Mouse (Mus musculus) macrophage (primary cell): ENCODE measurements around the gene Frk. TPM values are rescaled to one million over a fixed set of nuclear protein-coding genes. Genes with fewer than 3 reads are reported as not detected.
"Not testable (repeated sequence)": the region's sequence is repeated elsewhere in the genome, so short reads cannot be mapped to it uniquely, and the experiment has no call there.

Experiments used
- H3K27ac ChIP-seq: fragments of 350-480 bp; formaldehyde crosslinking; 2 replicates; pipeline ENCODE4 v1.9.0; 2021
- H3K36me3 ChIP-seq: fragments of 350-480 bp; formaldehyde crosslinking; 2 replicates; pipeline ENCODE4 v1.9.0; 2021; ENCODE audit errors: inconsistent target
- H3K4me3 ChIP-seq: fragments of 350-480 bp; formaldehyde crosslinking; 2 replicates; pipeline ENCODE4 v1.9.0; 2021; ENCODE audit errors: inconsistent target
- H3K79me2 ChIP-seq: fragments of 350-480 bp; formaldehyde crosslinking; 2 replicates; pipeline ENCODE4 v1.9.0; 2021; ENCODE audit errors: inconsistent target
- WGBS: methylation state at CpG from one replicate; pipeline ENCODE4 v1.1.7; 2026; ENCODE audit warnings: inconsistent platforms; ENCODE audit not compliant: missing documents; 5-methylcytosine and 5-hydroxymethylcytosine counted together
- polyA plus RNA-seq: library from polyadenylated mRNA; stranded (reverse); fragments of 250-400 nt; gene quantifications from 3 replicates; pipeline ENCODE4 v1.2.4, GENCODE M21; 2018; ENCODE audit warnings: inconsistent platforms
- total RNA-seq, 78 experiments: library from RNA; depleted of rRNA; stranded (reverse); fragments of 250-400 nt; gene quantifications; 1 replicate in 9 of 78; 2 replicates in 24 of 78; 3 replicates in 43 of 78; 4 replicates in 2 of 78; pipeline ENCODE4 v1.2.4; 2018; ENCODE audit warnings: inconsistent platforms in 56 of 78

Frk gene
- 1 to 10 TPM in 1 of 26 experiments, under 1 TPM in 10, not detected in 15; 0.19 to 1.7 (median 0.41) TPM for total RNA-seq (2018; cell fraction: chromatin; rRNA removed)
- total RNA-seq (2018; cell fraction: cytosol; rRNA removed) = under 1 TPM in 23 of 26 experiments, not detected in 3; 0.03 to 0.39 (median 0.11) TPM
- total RNA-seq (2018; cell fraction: nucleus; rRNA removed) = under 1 TPM in 15 of 26 experiments, not detected in 11; 0.11 to 0.92 (median 0.28) TPM
- polyA plus RNA-seq = 0.12 to 0.24 TPM (median 0.14 TPM) in 3 replicates

- Histone ChIP-seq H3K4me3 (peak within 1 kb of the TSS; percentile 3; the same call in 1 of the 2 replicates), H3K36me3 (no peaks in the 10 kb centered on the region), H3K27ac (no peak within 1 kb of the TSS), H3K79me2 (no peaks in the 10 kb centered on the region)
- 39% methylated on average over 11 of the region's 11 CpGs for WGBS
Measured at GRCm38 (mm10) chr10:34483297-34484013, at the start of gene Frk. Frk (plus strand) TSS chr10:34483399.

GRCm38 (mm10) chr10:34434191-34434590 is 49.0 kb upstream of the Frk start:
- H3K79me2 ChIP-seq, H3K36me3 ChIP-seq, H3K27ac ChIP-seq, H3K4me3 ChIP-seq: not testable (repeated sequence)
- 91% methylated on average over 1 of the region's 14 CpGs for WGBS

- no peak overlapping the region for H3K4me3 ChIP-seq
- 92% methylated on average over 1 of the region's 1 CpGs for WGBS
- H3K27ac ChIP-seq = no peak overlapping the region
- H3K36me3 ChIP-seq = no peaks in the 10 kb centered on the region
- H3K79me2 ChIP-seq = no peaks in the 10 kb centered on the region
Measured at GRCm38 (mm10) chr10:34449469-34449868, 33.7 kb upstream of the Frk start.

- H3K4me3 ChIP-seq = no peak overlapping the region
- WGBS = 81% methylated on average over 4 of the region's 4 CpGs
- no peak overlapping the region for H3K27ac ChIP-seq
- no peaks in the 10 kb centered on the region for H3K36me3 ChIP-seq
- H3K79me2 ChIP-seq = no peaks in the 10 kb centered on the region
Measured at GRCm38 (mm10) chr10:34461451-34461850, 21.7 kb upstream of the Frk start.

GRCm38 (mm10) chr10:34464321-34464720 is 18.9 kb upstream of the Frk start:
- 91% methylated on average over 3 of the region's 4 CpGs for WGBS
- Histone ChIP-seq H3K79me2 (no peaks in the 10 kb centered on the region), H3K4me3 (no peak overlapping the region), H3K36me3 (no peaks in the 10 kb centered on the region), H3K27ac (no peak overlapping the region)

GRCm38 (mm10) chr10:34469037-34469436 is 14.2 kb upstream of the Frk start:
- Histone ChIP-seq H3K4me3 (no peak overlapping the region), H3K27ac (no peak overlapping the region), H3K79me2 (no peaks in the 10 kb centered on the region), H3K36me3 (no peaks in the 10 kb centered on the region)
- 72% methylated on average over 2 of the region's 2 CpGs for WGBS

GRCm38 (mm10) chr10:34479942-34480455 is 3.2 kb upstream of the Frk start:
- 92% methylated on average over 4 of the region's 4 CpGs for WGBS
- H3K79me2 ChIP-seq = no peaks in the 10 kb centered on the region
- H3K4me3 ChIP-seq = no peak overlapping the region
- H3K27ac ChIP-seq = no peak overlapping the region
- no peaks in the 10 kb centered on the region for H3K36me3 ChIP-seq

- H3K27ac ChIP-seq = no peak overlapping the region
- H3K4me3 ChIP-seq = peak overlapping the region; percentile 3; the same call in 1 of the 2 replicates
- WGBS = 59% methylated on average over 14 of the region's 14 CpGs
- H3K36me3 ChIP-seq = no peaks in the 10 kb centered on the region
- no peaks in the 10 kb centered on the region for H3K79me2 ChIP-seq
Measured at GRCm38 (mm10) chr10:34484014-34484411, 814 bp downstream of the Frk start.

- no peaks in the 10 kb centered on the region for H3K79me2 ChIP-seq
- WGBS = 84% methylated on average over 4 of the region's 4 CpGs
- no peak overlapping the region for H3K27ac ChIP-seq
- H3K4me3 ChIP-seq = no peak overlapping the region
- H3K36me3 ChIP-seq = no peaks in the 10 kb centered on the region
Measured at GRCm38 (mm10) chr10:34485079-34485478, 1.9 kb downstream of the Frk start.

- H3K27ac ChIP-seq = no peak overlapping the region
- H3K36me3 ChIP-seq = no peaks in the 10 kb centered on the region
- WGBS = 75% methylated on average over 2 of the region's 2 CpGs
- H3K79me2 ChIP-seq = no peaks in the 10 kb centered on the region
- H3K4me3 ChIP-seq = no peak overlapping the region
Measured at GRCm38 (mm10) chr10:34507807-34508206, 24.6 kb downstream of the Frk start.

GRCm38 (mm10) chr10:34508593-34508992 is 25.4 kb downstream of the Frk start:
- H3K79me2 ChIP-seq = no peaks in the 10 kb centered on the region
- no peak overlapping the region for H3K27ac ChIP-seq
- WGBS = 15% methylated on average over 1 of the region's 1 CpGs
- no peak overlapping the region for H3K4me3 ChIP-seq
- no peaks in the 10 kb centered on the region for H3K36me3 ChIP-seq

GRCm38 (mm10) chr10:34509256-34509655 is 26.1 kb downstream of the Frk start:
- H3K79me2 ChIP-seq = no peaks in the 10 kb centered on the region
- H3K4me3 ChIP-seq = no peak overlapping the region
- H3K27ac ChIP-seq = no peak overlapping the region
- WGBS = 94% methylated on average over 2 of the region's 2 CpGs
- no peaks in the 10 kb centered on the region for H3K36me3 ChIP-seq

GRCm38 (mm10) chr10:34511192-34511591 is 28.0 kb downstream of the Frk start:
- WGBS = 7% methylated on average over 3 of the region's 3 CpGs
- H3K27ac ChIP-seq = no peak overlapping the region

GRCm38 (mm10) chr10:34512551-34512950 is 29.4 kb downstream of the Frk start:
- Histone ChIP-seq H3K36me3 (no peaks in the 10 kb centered on the region), H3K79me2 (no peaks in the 10 kb centered on the region), H3K4me3 (no peak overlapping the region), H3K27ac (no peak overlapping the region)
- 22% methylated on average over 4 of the region's 4 CpGs for WGBS

More at GRCm38 (mm10) chr10:34511192-34511591, 28.0 kb downstream of the Frk start:
- H3K79me2 ChIP-seq = no peaks in the 10 kb centered on the region
- H3K4me3 ChIP-seq = no peak overlapping the region
- H3K36me3 ChIP-seq = no peaks in the 10 kb centered on the region

- no peak overlapping the region for H3K4me3 ChIP-seq
- H3K27ac ChIP-seq = no peak overlapping the region
- H3K79me2 ChIP-seq = no peaks in the 10 kb centered on the region
- no peaks in the 10 kb centered on the region for H3K36me3 ChIP-seq
- 90% methylated on average over 1 of the region's 1 CpGs for WGBS
Measured at GRCm38 (mm10) chr10:34525598-34525997, 42.4 kb downstream of the Frk start.
